Mouse (Mus musculus) urinary bladder, postnatal 14 days (tissue): ENCODE measurements around the gene As3mt.

Experiments used
- DNase-seq: peaks from one replicate; pipeline ENCODE4 v3.0.0; 2021; ENCODE audit warnings: low spot score

The As3mt gene

GRCm38 (mm10) chr19:46785633-46786032 is 78.4 kb downstream of the As3mt start:
- DNase-seq, result no peak

GRCm38 (mm10) chr19:46789782-46790181 is 82.5 kb downstream of the As3mt start:
- DNase-seq, result no peak
